Mouse (Mus musculus) myocyte (in vitro differentiated cells): ENCODE measurements at regions not wholly inside any gene's neighbourhood (a gene's known extent, or its start where the extent isn't known, plus 50 kb on each side); places are given as distances from the start of the nearest gene placed in this dataset.

ENCODE experiments used
- POLR2A ChIP-seq: IDR thresholded peaks from one replicate; pipeline ENCODE4 v1.6.1; 2011; ENCODE audit warnings: low read depth, mild to moderate bottlenecking, control low read depth, moderate library complexity; ENCODE audit not compliant: insufficient read length
- REST ChIP-seq: IDR thresholded peaks from one replicate; pipeline ENCODE4 v1.6.1; 2011; ENCODE audit warnings: mild to moderate bottlenecking, control low read depth, moderate library complexity; ENCODE audit not compliant: insufficient read depth, insufficient read length

DNA sequence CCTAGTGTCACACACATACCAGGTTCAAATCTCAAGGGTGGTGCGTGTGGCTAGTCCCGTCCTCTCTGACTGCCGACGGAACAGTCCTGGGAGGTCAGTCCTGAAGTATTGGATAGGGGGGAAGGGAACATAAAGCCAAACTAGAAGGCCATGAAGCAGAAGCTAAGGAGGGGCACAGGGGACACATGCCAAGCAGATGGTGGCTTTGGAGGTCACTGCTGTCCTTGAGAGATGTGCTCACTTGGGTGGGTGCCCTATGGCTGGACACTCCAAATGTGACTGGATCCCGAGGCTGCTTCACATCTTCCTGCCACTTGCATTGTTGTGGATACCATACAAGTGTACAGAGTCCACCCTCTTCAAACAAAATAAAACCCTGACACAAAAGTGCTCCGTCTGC lies 131.4 kb upstream of the Klf14 start:
- TF ChIP-seq POLR2A (no peak), REST (no peak)
